Mouse (Mus musculus) macrophage (primary cell): Measurements from ENCODE around the gene Hspa12a. TPM values are rescaled to one million over a fixed set of nuclear protein-coding genes. Genes with fewer than 3 reads are reported as not detected.

ENCODE experiments used
- H3K27ac ChIP-seq: fragments of 350-480 bp; formaldehyde crosslinking; 2 replicates; pipeline ENCODE4 v1.9.0; 2021
- H3K36me3 ChIP-seq: fragments of 350-480 bp; formaldehyde crosslinking; 2 replicates; pipeline ENCODE4 v1.9.0; 2021; ENCODE audit errors: inconsistent target
- H3K4me3 ChIP-seq: fragments of 350-480 bp; formaldehyde crosslinking; 2 replicates; pipeline ENCODE4 v1.9.0; 2021; ENCODE audit errors: inconsistent target
- H3K79me2 ChIP-seq: fragments of 350-480 bp; formaldehyde crosslinking; 2 replicates; pipeline ENCODE4 v1.9.0; 2021; ENCODE audit errors: inconsistent target
- WGBS: methylation state at CpG from one replicate; pipeline ENCODE4 v1.1.7; 2026; ENCODE audit warnings: inconsistent platforms; ENCODE audit not compliant: missing documents; 5-methylcytosine and 5-hydroxymethylcytosine counted together
- polyA plus RNA-seq: library from polyadenylated mRNA; stranded (reverse); fragments of 250-400 nt; gene quantifications from 3 replicates; pipeline ENCODE4 v1.2.4, GENCODE M21; 2018; ENCODE audit warnings: inconsistent platforms

Hspa12a gene
- polyA plus RNA-seq, 1 experiment from 2014 or later = not detected

DNA sequence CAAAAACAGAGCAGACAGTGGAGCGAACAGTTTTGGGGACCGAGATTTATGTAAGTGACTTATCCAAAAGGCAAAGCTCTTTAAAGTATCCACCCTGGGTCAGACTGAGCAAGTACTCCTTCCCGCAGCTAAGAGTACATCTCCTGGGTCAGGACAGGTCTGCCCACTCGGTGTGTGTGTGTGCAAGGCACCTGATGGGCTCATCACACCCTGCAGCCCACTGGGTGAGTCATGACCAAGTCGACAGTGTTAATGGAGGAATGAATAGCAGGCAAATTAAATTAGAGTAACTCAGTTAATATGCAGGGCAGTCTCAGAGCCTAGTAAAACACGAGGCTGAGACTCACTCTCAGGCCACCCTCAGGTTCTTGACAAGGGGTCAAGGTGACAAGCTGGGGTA lies 134.6 kb downstream of the Hspa12a start:
- 79% methylated on average over 6 of the region's 6 CpGs for WGBS
- Histone ChIP-seq H3K79me2 (no peaks in the 10 kb centered on the region), H3K4me3 (no peak overlapping the region), H3K36me3 (no peaks in the 10 kb centered on the region), H3K27ac (no peak overlapping the region)

GRCm38 (mm10) chr19:58806364-58806763 lies 137.1 kb downstream of the Hspa12a start:
- Histone ChIP-seq H3K36me3 (no peaks in the 10 kb centered on the region), H3K4me3 (no peak overlapping the region), H3K27ac (no peak overlapping the region), H3K79me2 (no peaks in the 10 kb centered on the region)
- WGBS = 16% methylated on average over 3 of the region's 3 CpGs

DNA sequence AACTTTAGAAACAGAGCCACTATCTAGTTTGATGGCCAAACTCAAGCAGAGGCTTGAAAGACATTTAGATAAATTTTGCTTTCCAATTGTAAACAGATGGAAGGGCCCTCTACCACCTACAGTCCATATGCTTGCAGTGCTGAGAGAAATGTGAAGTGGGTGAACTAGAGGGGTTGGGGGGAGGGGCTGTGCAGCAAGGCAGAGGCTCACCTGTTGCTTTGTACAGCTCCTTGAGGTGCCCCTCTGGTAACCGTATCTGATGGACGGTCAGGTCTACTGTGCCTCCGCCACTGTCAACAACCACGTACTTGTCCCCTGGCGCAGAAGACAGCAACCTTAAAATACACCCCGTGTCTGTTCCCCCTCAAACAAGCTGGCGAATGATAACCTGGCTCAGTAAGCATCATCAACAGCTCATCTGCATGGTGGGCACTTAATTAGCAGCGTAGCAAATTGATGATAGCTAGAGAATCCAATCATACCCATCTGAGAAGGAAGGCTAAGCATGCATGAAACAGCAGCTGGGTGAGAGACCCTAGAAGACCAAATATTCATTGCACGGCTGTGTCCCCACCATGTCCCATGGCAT lies 138.2 kb downstream of the Hspa12a start:
- Histone ChIP-seq H3K27ac (no peak overlapping the region), H3K36me3 (no peaks in the 10 kb centered on the region), H3K79me2 (no peaks in the 10 kb centered on the region), H3K4me3 (no peak overlapping the region)
- 86% methylated on average over 9 of the region's 9 CpGs for WGBS

DNA sequence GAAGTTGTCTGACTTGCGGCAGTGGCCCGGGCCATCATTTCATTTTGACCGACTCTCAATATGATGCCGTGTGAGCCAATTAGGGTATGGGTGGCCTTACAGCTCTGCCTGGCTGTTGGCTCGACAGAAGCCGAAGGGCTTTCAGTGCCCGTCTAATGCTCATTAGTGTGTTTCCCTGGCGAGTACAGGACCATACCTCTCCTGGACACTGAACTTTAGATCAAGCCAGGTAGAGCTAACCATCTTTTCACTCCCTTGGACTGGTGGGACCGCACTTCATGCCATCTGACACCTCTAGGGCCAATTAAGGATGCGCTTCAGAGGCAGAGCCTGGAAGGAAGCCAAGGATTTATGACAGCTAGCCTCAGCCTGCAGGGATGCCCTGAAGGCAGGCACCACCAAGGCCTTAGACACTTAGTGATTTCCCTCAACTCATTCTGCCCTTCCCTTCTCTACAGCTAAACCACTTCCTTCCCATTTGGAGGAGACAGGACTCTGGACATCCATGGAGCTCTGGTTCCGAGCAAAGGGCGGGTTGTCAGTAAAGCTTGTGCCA lies 148.3 kb downstream of the Hspa12a start:
- WGBS = 82% methylated on average over 11 of the region's 12 CpGs
- Histone ChIP-seq H3K36me3 (no peaks in the 10 kb centered on the region), H3K27ac (no peak overlapping the region), H3K79me2 (no peaks in the 10 kb centered on the region), H3K4me3 (no peak overlapping the region)

- no peaks in the 10 kb centered on the region for H3K79me2 ChIP-seq
- no peaks in the 10 kb centered on the region for H3K36me3 ChIP-seq
- 63% methylated on average over 10 of the region's 10 CpGs for WGBS
- no peak within 1 kb of the TSS for H3K27ac ChIP-seq
- H3K4me3 ChIP-seq = no peak within 1 kb of the TSS
Measured at GRCm38 (mm10) chr19:58794284-58794683, 149.2 kb downstream of the Hspa12a start, which contains the start of gene 1700019N19Rik. Gene 1700019N19Rik, minus strand, starts transcription at chr19:58794461.

- Histone ChIP-seq H3K27ac (no peak overlapping the region), H3K79me2 (no peaks in the 10 kb centered on the region), H3K36me3 (no peaks in the 10 kb centered on the region), H3K4me3 (no peak overlapping the region)
- WGBS = 91% methylated on average over 11 of the region's 11 CpGs
Measured at GRCm38 (mm10) chr19:58789194-58789593, 154.3 kb downstream of the Hspa12a start.

- Histone ChIP-seq H3K36me3 (no peaks in the 10 kb centered on the region), H3K79me2 (no peaks in the 10 kb centered on the region), H3K4me3 (no peak overlapping the region), H3K27ac (no peak overlapping the region)
- 7% methylated on average over 7 of the region's 7 CpGs for WGBS
Measured at GRCm38 (mm10) chr19:58783938-58784337, 159.5 kb downstream of the Hspa12a start.

DNA sequence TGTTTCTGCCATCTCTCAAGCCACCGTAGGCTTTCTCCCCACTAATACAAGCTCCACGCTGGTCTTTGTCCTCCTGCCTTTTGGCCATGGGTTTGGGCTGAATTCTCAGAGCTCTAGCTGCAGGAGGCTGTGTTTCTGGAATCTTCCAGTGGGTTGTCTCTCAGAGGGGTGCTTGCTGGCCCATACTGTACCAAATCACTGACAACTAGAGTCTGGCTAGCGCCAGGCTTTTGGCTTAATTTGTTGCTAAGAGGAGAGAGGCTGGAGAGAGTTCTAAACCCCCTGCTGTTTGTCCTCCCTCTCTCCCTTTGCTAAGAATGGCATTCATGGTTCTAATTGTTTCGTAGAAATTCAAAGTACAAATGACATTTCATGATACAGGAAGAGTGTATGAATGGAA lies 161.9 kb downstream of the Hspa12a start:
- H3K36me3 ChIP-seq = no peaks in the 10 kb centered on the region
- no peaks in the 10 kb centered on the region for H3K79me2 ChIP-seq
- H3K4me3 ChIP-seq = no peak overlapping the region
- H3K27ac ChIP-seq = no peak overlapping the region
- 88% methylated on average over 4 of the region's 4 CpGs for WGBS

DNA sequence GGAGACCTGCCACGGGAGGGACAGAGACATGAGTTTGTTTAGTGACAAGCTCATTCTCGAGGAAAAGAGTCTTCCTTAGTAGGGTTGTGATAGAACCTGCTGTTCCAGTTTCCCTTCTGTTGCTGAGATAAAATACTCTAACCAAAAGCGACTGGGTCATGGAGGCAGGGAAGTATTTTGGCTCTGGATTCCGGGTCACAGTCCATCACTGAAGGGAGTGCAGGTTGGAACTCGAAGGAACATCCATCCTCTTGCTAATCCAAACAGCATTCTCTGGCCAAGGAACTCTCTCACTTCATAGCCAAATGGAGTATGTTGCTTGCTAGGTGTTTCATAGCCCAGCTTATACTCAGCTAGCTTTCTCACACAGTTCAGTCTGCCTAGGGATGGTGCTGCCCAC lies 167.0 kb downstream of the Hspa12a start:
- Histone ChIP-seq H3K27ac (no peak overlapping the region), H3K4me3 (no peak overlapping the region), H3K79me2 (no peaks in the 10 kb centered on the region), H3K36me3 (no peaks in the 10 kb centered on the region)
- 70% methylated on average over 5 of the region's 5 CpGs for WGBS

GRCm38 (mm10) chr19:58767329-58767728 lies 176.1 kb downstream of the Hspa12a start:
- no peak overlapping the region for H3K27ac ChIP-seq
- 85% methylated on average over 6 of the region's 6 CpGs for whole genome bisulfite sequencing
- no peak overlapping the region for H3K4me3 ChIP-seq
- H3K36me3 ChIP-seq = no peaks in the 10 kb centered on the region
- no peaks in the 10 kb centered on the region for H3K79me2 ChIP-seq

DNA sequence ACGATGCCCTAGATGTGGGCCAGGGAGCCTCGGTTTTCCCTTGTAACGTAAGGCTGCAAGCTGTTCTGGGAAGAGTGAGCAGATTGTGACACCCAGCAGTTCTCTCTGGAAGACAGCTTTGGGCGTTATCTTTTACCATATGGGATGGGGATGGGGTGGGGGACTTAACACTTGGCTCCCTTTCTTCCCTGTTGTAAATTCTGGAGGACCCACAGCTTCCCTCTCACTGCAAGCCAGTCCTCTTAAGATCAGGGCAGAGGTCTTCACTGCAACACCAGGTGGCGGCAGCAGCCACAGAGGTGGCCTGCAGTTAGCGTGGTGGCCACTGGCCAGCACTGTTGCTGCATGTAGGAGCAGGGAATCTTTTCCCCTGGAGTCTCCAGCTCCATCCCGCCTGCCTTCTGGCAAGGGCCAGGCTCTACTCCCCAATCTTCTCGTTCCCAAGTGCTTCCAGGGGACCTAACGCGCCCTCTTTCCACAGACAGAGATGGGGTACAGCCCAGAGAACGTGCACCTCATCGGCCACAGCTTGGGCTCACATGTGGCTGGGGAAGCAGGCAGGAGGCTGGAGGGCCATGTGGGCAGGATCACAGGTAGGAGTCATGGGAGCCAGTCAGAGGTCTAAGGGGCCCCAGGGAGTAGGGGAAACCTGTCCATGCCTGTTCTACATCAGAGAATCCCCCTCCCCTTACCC lies 180.5 kb downstream of the Hspa12a start:
- no peak overlapping the region for H3K27ac ChIP-seq
- H3K4me3 ChIP-seq = no peak overlapping the region
- WGBS = 22% methylated on average over 12 of the region's 12 CpGs
- no peaks in the 10 kb centered on the region for H3K36me3 ChIP-seq
- H3K79me2 ChIP-seq = no peaks in the 10 kb centered on the region

DNA sequence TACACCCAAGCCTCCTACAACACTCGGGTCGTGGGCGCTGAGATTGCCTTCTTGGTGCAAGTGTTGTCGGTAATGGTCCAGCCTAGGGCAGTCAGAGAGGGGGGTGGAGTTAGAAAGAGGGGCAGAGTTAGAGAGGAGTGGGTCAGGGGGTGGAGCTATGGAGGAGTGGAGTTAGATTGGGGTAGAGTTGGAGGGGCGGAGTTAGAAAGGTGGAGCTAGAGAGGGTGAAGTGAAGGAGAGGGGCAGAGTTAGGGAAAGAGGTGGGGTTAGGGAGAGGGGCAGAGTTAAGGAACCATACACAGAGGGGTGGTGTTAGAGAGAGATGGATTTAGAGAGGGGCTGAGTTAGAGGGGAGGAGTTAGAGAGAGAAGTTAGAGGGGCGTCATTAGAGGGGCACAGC lies 181.1 kb downstream of the Hspa12a start:
- WGBS = 32% methylated on average over 6 of the region's 6 CpGs

DNA sequence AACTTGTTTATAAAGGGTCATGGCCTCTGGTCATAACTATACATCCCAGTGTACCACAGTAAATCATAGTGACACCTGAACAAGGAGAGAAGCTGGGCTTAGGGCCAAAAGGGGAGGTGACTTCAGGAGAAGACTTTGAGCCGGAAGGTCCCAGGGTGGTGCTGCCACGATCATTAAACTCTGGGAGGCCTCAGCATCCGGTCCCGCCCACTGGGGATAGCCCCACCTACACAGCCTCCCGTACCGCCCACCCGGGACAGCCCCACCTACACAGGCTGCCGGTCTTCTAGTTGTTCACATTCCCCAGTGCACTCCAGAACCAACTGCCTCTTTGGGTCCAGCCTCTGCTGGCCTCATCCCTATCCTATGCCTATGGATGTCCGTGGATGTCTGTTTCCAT lies 184.0 kb downstream of the Hspa12a start, which contains the start of gene Pnliprp2:
Pnliprp2 (plus strand) TSS at position 297 of the 400 bp plus-strand sequence.
- no peaks in the 10 kb centered on the region for H3K79me2 ChIP-seq
- 58% methylated on average over 9 of the region's 9 CpGs for WGBS
- H3K4me3 ChIP-seq = no peak within 1 kb of the TSS
- no peak within 1 kb of the TSS for H3K27ac ChIP-seq
- H3K36me3 ChIP-seq = no peaks in the 10 kb centered on the region

More for the DNA sequence above, 181.1 kb downstream of the Hspa12a start:
- no peak overlapping the region for H3K27ac ChIP-seq
- no peaks in the 10 kb centered on the region for H3K79me2 ChIP-seq
- H3K4me3 ChIP-seq = no peak overlapping the region
- no peaks in the 10 kb centered on the region for H3K36me3 ChIP-seq

- Histone ChIP-seq H3K27ac (no peak overlapping the region), H3K79me2 (no peaks in the 10 kb centered on the region), H3K36me3 (no peaks in the 10 kb centered on the region), H3K4me3 (no peak overlapping the region)
- 94% methylated on average over 4 of the region's 4 CpGs for WGBS
Measured at GRCm38 (mm10) chr19:58758871-58759270, 184.6 kb downstream of the Hspa12a start.

- H3K79me2 ChIP-seq = no peaks in the 10 kb centered on the region
- 67% methylated on average over 2 of the region's 2 CpGs for WGBS
- no peaks in the 10 kb centered on the region for H3K36me3 ChIP-seq
- H3K27ac ChIP-seq = no peak overlapping the region
- H3K4me3 ChIP-seq = no peak overlapping the region
Measured at GRCm38 (mm10) chr19:58751504-58751903, 191.9 kb downstream of the Hspa12a start.
